ENCODE assay signal across 8 mouse cellular contexts in genomic region chr2:84476131-84476530, GRCm38 (mm10). TPM values are rescaled to one million over a fixed set of nuclear protein-coding genes. Genes with fewer than 3 reads are reported as not detected.
A peak's percentile ranks its signal among the peaks of the same experiment; 100 is the strongest.
DNase-seq lines count a peak whose midpoint lies in the region; ATAC-seq lines count a peak whose summit lies in the region.

No protein-coding gene starts in this region.

- H3K4me2 ChIP-seq in heart, embryonic 12.5 days = peak overlapping the region; percentile 78
- H3K4me2 ChIP-seq in limb, embryonic 13.5 days (replicated peaks) = peak overlapping the region; percentile 48

- H3K36me3 ChIP-seq in heart, embryonic 12.5 days = peaks cover 17% of the 10 kb centered on the region
- no peaks in the 10 kb centered on the region for H3K36me3 ChIP-seq in limb, embryonic 13.5 days

- H3K27ac ChIP-seq in heart, embryonic 12.5 days (ENCODE audit: poor library complexity, severe bottlenecking) = peak overlapping the region; percentile 98
- no peak overlapping the region for H3K27ac ChIP-seq in limb, embryonic 13.5 days

- WGBS in heart, embryonic 12.5 days = 12% methylated on average over 3 of the region's 3 CpGs
- 49% methylated on average over 3 of the region's 3 CpGs for WGBS in limb, embryonic 13.5 days

- H3K9me3 ChIP-seq in heart, embryonic 12.5 days (replicated peaks) = no peaks in the 10 kb centered on the region
- no peaks in the 10 kb centered on the region for H3K9me3 ChIP-seq in limb, embryonic 13.5 days

- peak; percentile 30; the same call in 1 of the 2 replicates for ATAC-seq in heart, embryonic 12.5 days (ENCODE audit: insufficient number of reproducible peaks, low FRiP score)
- no peak for ATAC-seq in limb, embryonic 13.5 days (ENCODE audit: low FRiP score, low read depth)

- peaks cover 35% of the 10 kb centered on the region for H3K4me1 ChIP-seq in heart, embryonic 12.5 days (replicated peaks)
- peaks cover 8% of the 10 kb centered on the region; the same call in 1 of the 2 replicates for H3K4me1 ChIP-seq in limb, embryonic 13.5 days

- H3K9ac ChIP-seq in heart, embryonic 12.5 days = peak overlapping the region; percentile 79
- no peak overlapping the region for H3K9ac ChIP-seq in limb, embryonic 13.5 days

- no peaks in the 10 kb centered on the region for H3K27me3 ChIP-seq in heart, embryonic 12.5 days (replicated peaks)
- H3K27me3 ChIP-seq in limb, embryonic 13.5 days = no peaks in the 10 kb centered on the region

- no peak for DNase-seq in heart, adult 18-20 months
- DNase-seq in thymus, postnatal 4 days = peak; percentile 17
- no peak for DNase-seq in thymus, postnatal 14 days
- DNase-seq in yolk sac, embryonic 10.5 days (ENCODE audit: low spot score) = peak; percentile 40
- DNase-seq in urinary bladder, postnatal 4 days (ENCODE audit: low spot score in 2 of 2) = no peak
- DNase-seq in spleen, postnatal 10 days (ENCODE audit: low spot score in 2 of 2) = no peak

- peak overlapping the region; percentile 50 for H3K4me3 ChIP-seq in heart, embryonic 12.5 days
- H3K4me3 ChIP-seq in limb, embryonic 13.5 days = peak overlapping the region; percentile 31

RNA-seq across cellular contexts. Expression of gene Tfpi, which starts 0.4 kb away (rescaled TPM):
- 78.8 and 80.0 TPM in 2 replicates for polyA plus RNA-seq in heart, embryonic 12.5 days (2016; fragmentation: Nextera tagmentation; extraction: Ambion mirVana)
- 10 to 100 TPM; 48.7 to 70.1 TPM for total RNA-seq in heart, adult 18-20 months (2021)
- 25.7 and 28.2 TPM in 2 replicates for polyA plus RNA-seq in limb, embryonic 13.5 days (2015; fragmentation: Nextera tagmentation; extraction: Ambion mirVana)

RNA-seq across cellular contexts. Expression of gene Calcrl, which starts 50.9 kb away (rescaled TPM):
- 65.1 and 69.5 TPM in 2 replicates for polyA plus RNA-seq in heart, embryonic 12.5 days (2016; fragmentation: Nextera tagmentation; extraction: Ambion mirVana)
- total RNA-seq in heart, adult 18-20 months (2021) = 10 to 100 TPM; 25.3 to 27.4 TPM
- 16.2 and 17.4 TPM in 2 replicates for polyA plus RNA-seq in limb, embryonic 13.5 days (2015; fragmentation: Nextera tagmentation; extraction: Ambion mirVana)

Comparison
In these comparisons a context has a peak if more than half of its experiments do, and no peak if none do; other contexts are left out.
1. DNase-seq: peak in thymus, postnatal 4 days (single experiment) and yolk sac, embryonic 10.5 days (single experiment); none in heart, adult 18-20 months (0 of 2), thymus, postnatal 14 days (single experiment), urinary bladder, postnatal 4 days (0 of 2) and spleen, postnatal 10 days (0 of 2).